In the genomic region with DNA sequence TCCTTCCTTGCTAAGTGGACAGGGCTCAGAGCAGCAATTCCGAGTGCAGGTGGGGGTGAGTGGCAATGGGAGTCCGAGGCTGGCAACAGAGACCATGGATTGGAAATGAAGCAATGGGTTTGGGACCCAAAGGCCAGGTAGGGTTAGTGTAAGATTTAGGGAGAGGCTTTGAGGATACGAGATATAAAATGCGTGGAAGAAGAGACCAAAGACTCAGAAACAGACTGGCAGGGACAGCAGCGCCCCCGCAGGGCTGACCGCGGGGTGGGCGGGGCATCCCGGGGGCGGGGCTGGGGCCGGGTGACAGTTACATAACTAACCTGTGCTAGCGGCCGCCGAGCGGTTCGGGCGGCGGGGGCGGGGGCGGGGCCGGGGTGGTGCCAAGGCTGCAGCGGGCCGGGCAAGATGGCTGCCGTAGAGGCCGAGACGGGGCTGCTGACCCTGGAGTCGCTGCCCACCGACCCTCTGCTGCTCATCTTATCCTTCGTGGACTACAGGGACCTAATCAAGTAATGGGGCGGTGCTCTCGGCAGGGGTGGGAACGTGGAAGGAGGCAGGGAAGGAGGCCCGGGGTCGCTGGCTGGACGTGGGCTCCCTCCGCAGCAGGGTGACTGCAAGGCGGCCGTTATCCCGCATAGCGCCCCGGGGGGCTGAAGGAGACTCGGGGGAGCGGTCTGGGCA, we compare ENCODE assay signal across 8 mouse cellular contexts. TPM values are rescaled to one million over a fixed set of nuclear protein-coding genes. Genes with fewer than 3 reads are reported as not detected.
DNase-seq lines count a peak whose midpoint lies in the region; ATAC-seq lines count a peak whose summit lies in the region.

A gene (plus strand): TSS at position 264 of the 681 bp plus-strand sequence.

- DNase-seq in Muller cell, postnatal 12 days (ENCODE audit: inconsistent ontology term): peak; percentile 89
- peak; percentile 92 to 95 for DNase-seq in cerebellum, postnatal 10 days
- peak; percentile 57 to 71 for DNase-seq in frontal cortex, postnatal 14 days (ENCODE audit: low spot score in 2 of 2)
- peak; percentile 60 to 76 for DNase-seq in layer of hippocampus, postnatal 14 days (ENCODE audit: low spot score in 2 of 2)
- peak; percentile 90 for DNase-seq in lung, postnatal 10 days
- DNase-seq in ovary, postnatal 14 days (ENCODE audit: low spot score): peak; percentile 77
- peak; percentile 93 for DNase-seq in thymus, postnatal 14 days

- no peaks in the 10 kb centered on the region for H3K9me3 ChIP-seq in hindbrain, embryonic 12.5 days (replicated peaks)

- H3K4me3 ChIP-seq in hindbrain, embryonic 12.5 days: peak within 1 kb of the TSS; percentile 64

- under 1% methylated on average over 42 of the region's 44 CpGs for WGBS in hindbrain, embryonic 12.5 days

- peak within 1 kb of the TSS; percentile 82 for H3K4me2 ChIP-seq in hindbrain, embryonic 12.5 days (replicated peaks)

- H3K36me3 ChIP-seq in hindbrain, embryonic 12.5 days: peaks cover 8% of the 10 kb centered on the region

- no peaks in the 10 kb centered on the region for H3K27me3 ChIP-seq in hindbrain, embryonic 12.5 days

- peak within 1 kb of the TSS; percentile 92 for H3K9ac ChIP-seq in hindbrain, embryonic 12.5 days

- peak within 1 kb of the TSS; percentile 49; the same call in 1 of the 2 replicates for H3K27ac ChIP-seq in hindbrain, embryonic 12.5 days

- peak; percentile 98 for ATAC-seq in hindbrain, embryonic 12.5 days (ENCODE audit: low FRiP score)

- H3K4me1 ChIP-seq in hindbrain, embryonic 12.5 days: peaks cover 20% of the 10 kb centered on the region

RNA-seq across cellular contexts. Expression of the gene that starts here (rescaled TPM):
- 59.7 and 60.4 TPM in 2 replicates for polyA plus RNA-seq in hindbrain, embryonic 12.5 days (2016; fragmentation: Nextera tagmentation; extraction: Ambion mirVana)
- total RNA-seq in layer of hippocampus, postnatal 14 days (2021): 10 to 100 TPM; 43.2 to 48.3 TPM

Comparison
In these comparisons a context has a peak if more than half of its experiments do, and no peak if none do; other contexts are left out.
1. Peak in every context shown above with its lines: DNase-seq, ATAC-seq, H3K4me3 ChIP-seq and H3K27ac ChIP-seq.